Mouse (Mus musculus) right cerebral cortex, postnatal 25 days (tissue): ENCODE results near the gene Emx2.
A peak's percentile ranks its signal among the peaks of the same experiment; 100 is the strongest.

ENCODE experiments used
- DNase-seq: peaks from one replicate; pipeline ENCODE4 v3.0.0; 2022

Gene Emx2

GRCm38 (mm10) chr19:59457951-59458742, at the start of gene Emx2:
Emx2 (plus strand) TSS chr19:59458372.
- DNase-seq = peak; percentile 58

DNA sequence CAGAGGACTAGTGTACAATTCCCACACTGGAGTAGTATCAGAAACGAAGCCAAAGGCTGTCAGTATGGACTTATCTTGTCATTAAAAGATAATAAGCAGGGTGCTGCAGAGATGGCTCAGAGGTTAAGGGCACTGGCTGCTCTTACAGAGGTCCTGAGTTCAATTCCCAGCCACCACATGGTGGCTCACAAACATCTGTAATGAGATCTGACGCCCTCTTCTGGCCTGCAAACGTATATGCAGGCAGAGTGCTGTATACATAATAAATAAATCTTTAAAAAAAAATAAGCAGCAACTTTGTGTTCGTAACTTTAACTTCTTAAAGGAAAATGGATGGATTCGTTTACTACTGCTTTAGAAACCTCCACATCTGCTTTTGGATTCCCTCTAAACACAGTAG, 44.0 kb upstream of the Emx2 start:
- no peak for DNase-seq

- DNase-seq = peak; percentile 88
Observed at GRCm38 (mm10) chr19:59418024-59418423, 40.1 kb upstream of the Emx2 start.

DNA sequence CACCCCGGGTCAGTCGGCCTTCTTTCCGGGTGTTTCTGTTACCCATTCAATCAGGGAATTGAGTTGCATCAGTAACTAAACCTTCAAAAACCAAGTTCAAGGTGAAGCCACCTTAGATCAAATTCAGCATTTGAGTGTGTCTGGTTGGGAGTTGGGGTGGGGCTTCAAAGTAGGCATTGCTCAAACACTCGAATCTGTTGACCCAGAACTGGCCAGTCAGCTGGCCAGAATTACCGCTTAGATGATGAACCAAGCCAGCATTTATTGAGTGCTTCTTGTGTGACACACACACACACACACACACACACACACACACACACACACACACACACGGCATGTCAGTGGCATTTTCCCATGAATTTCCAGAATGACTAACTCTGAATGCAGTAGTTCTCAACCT, 39.5 kb upstream of the Emx2 start:
- no peak for DNase-seq

DNA sequence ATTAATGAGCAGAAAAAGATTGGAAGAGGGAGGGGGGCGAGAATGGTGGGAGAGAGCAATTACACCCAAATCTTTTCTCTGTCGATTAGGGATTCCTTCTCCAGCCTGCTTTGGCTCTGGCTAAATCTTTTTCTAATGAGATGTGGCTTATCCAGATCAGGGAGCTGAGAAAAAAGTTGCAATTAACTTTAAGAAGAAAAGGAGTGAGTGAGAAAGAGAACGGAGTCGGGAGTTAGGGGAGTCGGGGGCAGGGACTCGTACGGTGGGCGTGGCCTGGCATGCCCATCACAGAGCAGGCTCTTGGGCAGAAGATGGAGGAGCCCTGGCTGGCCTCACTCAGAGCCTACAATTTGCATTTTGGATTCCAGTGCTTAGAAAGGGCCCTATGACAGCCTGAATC, 35.8 kb upstream of the Emx2 start:
- no peak for DNase-seq

DNA sequence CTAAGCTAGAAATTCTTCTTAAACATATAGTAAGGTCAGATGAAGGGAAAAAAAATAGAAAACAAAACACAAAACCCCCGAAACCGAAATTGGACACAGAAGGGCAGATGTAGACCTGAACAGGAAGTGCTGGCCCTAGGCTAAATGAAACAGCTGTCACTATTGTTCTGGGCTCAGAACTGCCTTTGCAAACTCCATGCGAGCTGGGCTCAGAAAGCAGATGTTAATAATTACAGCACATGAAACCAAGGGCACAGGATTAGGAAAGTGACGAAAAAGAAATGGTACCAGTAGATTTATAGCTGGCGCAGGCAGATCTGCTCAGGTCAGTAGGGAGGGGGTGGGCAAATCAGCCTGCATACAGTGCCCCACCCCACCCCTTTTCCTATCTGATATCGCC, 34.5 kb upstream of the Emx2 start:
- DNase-seq = no peak

DNA sequence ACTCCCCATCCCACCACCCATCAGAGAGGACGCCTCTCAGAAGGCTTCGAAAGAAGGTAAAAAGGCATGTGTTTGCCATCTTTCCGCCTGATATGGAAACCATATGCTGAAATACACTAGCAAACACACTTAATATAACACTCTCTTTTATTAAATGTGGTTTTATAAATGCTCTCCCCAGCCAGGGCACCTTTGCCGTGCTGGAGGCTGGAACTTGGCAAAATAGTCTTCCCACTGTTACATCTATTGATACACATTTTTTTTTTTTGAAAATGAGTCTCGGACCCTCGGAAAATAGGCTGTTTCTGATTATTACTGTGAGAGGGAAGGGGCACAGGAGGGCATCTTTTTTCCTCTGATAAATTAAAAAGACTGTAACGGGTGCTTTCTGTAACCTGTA, 33.2 kb upstream of the Emx2 start:
- DNase-seq = no peak

DNA sequence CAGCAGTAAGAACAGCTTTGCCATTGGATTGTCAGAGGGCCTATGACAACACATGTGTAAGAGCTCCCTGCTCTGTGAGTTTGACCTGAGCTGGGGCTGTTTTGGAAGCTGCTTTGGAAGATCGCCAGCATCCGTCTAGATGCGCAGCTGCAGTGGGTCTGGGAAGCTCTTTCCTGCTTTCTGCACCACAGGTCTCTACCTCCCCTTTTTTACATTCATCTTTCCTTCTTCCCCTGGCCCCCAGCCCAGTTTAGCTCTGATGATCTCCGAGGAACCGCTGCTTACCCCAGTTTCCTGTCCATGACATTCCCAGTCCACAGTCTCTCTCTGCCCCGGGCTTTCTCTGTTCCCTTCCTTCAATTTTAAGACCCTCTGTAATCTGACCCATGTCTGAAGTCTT, 25.9 kb upstream of the Emx2 start:
- no peak for DNase-seq

GRCm38 (mm10) chr19:59450561-59451135, 7.5 kb upstream of the Emx2 start:
- DNase-seq = no peak

GRCm38 (mm10) chr19:59451441-59451951, 6.7 kb upstream of the Emx2 start:
- no peak for DNase-seq

GRCm38 (mm10) chr19:59452321-59452720, 5.9 kb upstream of the Emx2 start:
- no peak for DNase-seq

DNA sequence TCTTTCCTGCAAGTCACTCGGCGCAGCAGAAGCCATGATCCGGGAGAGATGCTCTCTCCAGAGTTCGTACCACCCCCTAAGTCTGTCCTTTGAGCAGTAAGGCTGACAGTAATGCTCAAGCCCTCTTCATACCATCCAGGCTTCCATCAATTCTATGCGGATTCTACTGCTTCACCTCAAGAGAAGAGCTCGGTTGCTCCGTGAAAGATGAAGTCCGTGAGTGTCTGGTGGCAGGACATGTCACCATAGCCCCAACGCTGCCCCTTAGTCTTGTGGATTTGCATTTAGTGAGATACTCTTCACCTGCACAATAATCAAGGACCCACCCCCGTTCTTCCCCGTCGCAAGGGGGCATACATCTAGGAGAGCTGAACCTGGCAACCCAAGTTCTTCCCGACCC, 4.6 kb upstream of the Emx2 start:
- DNase-seq = no peak

- DNase-seq = peak; percentile 78
Observed at GRCm38 (mm10) chr19:59454196-59454595, 4.0 kb upstream of the Emx2 start.

GRCm38 (mm10) chr19:59455671-59456070, 2.5 kb upstream of the Emx2 start:
- DNase-seq = no peak

DNA sequence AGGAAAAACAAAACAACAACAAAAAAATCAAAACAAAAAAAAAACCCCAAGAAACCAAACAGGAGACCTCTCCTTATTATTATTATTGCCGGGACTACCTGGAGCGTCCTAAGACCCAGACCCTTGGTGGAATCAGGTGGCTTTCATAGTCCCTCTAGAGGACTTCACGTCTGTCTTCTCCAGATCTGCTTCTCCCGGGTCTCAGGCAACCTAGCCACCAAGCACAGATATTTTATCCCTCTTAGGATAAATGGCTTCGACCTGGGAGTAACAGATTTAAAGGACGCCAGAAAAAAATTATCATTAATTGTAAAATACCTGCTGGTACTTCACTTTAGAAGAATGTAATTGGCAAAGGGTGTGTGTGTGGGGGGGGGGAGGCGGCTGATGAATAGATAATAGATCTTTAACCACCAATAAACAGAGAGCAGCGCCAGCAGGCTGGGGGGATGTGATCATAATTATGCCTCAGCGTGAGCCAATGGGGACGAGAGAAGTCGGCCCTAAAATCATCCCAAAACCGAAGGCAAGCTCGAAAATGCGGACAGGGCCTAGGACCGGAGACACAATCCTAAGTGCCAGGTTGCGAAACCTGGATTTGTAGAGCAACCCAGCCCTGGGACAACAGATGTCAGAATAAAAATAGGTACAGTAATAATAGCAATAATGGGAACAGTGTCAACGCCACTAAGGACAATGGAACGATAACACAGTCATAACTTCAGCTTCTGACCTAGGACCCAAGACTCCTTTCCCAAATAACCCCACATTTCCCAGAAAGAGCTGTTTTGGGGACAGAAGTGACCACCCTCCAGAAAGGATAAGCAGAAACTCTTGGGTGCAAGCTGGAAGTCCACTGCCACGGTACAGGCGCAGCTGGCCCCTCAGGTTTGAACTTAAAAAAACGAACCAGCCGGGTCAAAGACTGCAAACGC, 894 bp upstream of the Emx2 start:
- no peak for DNase-seq

GRCm38 (mm10) chr19:59458743-59459135, 567 bp downstream of the Emx2 start:
- DNase-seq = no peak

DNA sequence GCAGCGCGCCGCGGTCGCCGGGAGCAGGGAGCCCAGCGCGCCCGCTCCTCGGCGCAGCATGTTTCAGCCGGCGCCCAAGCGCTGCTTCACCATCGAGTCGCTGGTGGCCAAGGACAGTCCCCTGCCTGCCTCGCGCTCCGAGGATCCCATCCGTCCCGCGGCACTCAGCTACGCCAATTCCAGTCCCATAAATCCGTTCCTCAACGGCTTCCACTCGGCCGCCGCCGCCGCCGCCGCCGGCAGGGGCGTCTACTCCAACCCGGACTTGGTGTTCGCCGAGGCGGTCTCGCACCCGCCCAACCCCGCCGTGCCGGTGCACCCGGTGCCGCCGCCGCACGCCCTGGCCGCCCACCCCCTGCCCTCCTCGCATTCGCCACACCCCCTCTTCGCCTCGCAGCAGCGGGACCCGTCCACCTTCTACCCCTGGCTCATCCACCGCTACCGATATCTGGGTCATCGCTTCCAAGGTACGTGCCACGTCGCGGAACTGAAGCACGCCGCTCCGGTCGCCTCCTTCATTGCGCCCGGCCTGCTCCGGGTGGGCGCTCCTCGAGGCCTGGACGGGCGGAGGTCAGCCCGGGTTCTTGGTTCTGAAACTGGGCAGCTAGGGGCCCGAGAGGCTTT, 1.1 kb downstream of the Emx2 start:
- DNase-seq = peak; percentile 35

GRCm38 (mm10) chr19:59459811-59460241, 1.7 kb downstream of the Emx2 start:
- peak; percentile 28 for DNase-seq

DNA sequence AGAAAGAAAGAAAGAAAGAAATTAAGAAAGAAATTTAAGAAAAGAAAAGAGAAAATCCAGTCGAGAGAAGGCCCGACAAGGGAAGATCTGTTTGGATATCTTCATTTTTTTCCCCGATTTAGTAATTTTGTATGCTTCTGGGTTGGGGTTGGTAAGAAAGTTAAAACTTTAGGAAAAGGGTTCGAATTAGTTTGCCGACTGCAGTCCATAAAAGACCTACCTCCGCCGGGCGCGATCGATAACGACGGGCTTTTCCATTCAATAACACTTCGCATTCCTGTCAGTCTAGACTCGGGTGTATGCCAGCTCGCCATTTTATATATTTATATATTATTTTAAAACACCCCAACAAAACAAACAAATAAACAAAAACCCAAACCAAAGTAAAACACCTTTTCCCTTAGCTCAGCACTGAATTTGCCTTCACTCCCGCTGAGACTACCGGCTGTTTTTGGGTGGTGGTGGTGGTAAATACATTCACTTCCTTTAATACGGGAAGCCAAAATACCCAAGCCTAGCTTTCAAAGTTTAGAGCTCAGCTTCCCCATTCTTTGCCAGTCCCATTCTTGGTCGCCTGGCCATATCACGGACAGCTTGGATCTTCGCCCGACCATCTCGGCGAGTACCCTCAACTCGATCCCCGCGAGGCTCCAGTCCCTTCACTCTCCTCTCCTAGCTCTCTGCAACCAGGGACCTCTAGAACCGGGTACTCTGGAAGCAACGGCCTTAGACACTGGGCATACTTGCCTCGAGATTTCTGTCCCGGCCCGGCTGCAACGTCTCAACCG, 2.4 kb downstream of the Emx2 start:
- DNase-seq = peak; percentile 29

DNA sequence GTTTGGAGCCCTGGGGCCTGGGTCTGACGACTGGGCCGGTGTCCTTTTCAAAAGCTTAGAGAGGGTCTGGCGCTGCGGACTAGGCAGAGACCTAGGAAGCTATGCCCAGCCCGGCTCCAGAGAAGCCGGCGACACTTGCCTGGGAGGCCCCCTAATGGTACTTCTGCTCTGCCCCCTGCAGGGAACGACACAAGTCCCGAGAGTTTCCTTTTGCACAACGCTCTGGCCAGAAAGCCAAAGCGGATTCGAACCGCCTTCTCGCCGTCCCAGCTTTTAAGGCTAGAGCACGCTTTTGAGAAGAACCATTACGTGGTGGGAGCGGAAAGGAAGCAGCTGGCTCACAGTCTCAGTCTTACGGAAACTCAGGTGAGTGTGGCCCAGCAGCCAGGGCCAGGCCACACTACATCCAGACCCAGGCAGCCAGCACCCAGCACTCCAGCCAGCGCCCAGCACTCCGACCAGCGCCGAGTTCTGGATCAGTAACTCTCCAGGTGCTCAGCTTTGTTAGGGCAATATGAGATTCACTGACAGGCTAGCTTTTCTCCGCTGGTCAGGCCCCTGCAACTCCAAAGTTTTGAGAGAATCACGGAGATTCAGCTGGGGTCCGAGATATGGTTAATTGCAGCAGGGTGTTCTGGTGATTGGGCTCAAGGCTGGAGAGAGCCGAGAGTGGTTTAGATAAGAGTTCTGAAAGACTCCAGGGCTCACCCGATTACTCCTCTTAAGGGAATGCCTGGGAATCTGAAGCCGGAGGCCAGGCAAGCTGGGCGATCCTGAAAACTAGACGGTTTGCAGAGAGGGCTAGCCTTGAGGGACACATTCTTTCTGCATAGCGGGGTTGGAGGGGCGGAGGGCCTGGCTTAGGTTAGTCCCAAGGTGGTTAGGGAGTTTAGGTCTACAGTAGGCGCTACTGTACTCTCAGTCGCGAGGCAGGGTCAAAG, 3.6 kb downstream of the Emx2 start:
- DNase-seq = no peak
